Mouse (Mus musculus): ENCODE data around the gene Tsen2. TPM values are rescaled to one million over a fixed set of nuclear protein-coding genes. Genes with fewer than 3 reads are reported as not detected.

Tsen2 gene
- polyA plus RNA-seq (2015; fragmentation: Nextera tagmentation; extraction: Ambion mirVana) = 31.3 and 32.9 TPM in 2 replicates

DNA sequence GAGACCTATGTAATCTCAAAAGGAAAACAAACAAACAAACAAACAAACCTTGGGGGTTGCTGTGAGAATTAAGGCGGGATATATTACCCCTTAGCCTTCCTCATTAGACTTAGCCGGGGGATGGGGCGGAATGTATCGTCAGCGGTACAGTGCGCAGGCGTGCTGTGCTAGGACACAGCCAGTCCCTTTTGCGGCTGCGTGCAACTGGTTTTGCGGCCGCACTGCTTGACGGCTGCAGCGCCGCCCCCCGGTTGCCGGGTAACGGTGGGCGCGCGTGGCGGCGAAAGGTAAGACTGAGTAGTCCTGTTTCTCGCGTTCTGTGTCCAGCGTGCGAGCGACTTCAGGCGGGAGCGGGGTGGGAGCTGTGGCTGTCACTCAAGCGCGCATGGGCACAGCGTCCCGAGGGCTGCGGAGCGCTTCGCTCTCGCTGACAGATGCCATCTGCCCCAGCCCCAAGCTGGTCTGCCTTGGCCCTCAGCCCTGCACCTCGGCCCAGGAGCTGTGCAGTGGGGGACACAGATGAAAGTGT is at the start of gene Tsen2:
Gene Tsen2 (plus strand): TSS at position 223 of the 529 bp plus-strand sequence.
- H3K36me3 ChIP-seq = peaks cover 20% of the 10 kb centered on the region
- peak; percentile 95 for ATAC-seq (replicated peaks; ENCODE audit: low FRiP score)
- H3K4me3 ChIP-seq (replicated peaks) = peak within 1 kb of the TSS; percentile 61
- WGBS = under 1% methylated on average over 38 of the region's 38 CpGs
- peak within 1 kb of the TSS; percentile 76 for H3K4me2 ChIP-seq
- H3K27ac ChIP-seq = peak within 1 kb of the TSS; percentile 76
- H3K27me3 ChIP-seq = no peaks in the 10 kb centered on the region
- peaks cover 20% of the 10 kb centered on the region for H3K4me1 ChIP-seq
- peak within 1 kb of the TSS; percentile 71 for H3K9ac ChIP-seq
- no peaks in the 10 kb centered on the region for H3K9me3 ChIP-seq (replicated peaks)

DNA sequence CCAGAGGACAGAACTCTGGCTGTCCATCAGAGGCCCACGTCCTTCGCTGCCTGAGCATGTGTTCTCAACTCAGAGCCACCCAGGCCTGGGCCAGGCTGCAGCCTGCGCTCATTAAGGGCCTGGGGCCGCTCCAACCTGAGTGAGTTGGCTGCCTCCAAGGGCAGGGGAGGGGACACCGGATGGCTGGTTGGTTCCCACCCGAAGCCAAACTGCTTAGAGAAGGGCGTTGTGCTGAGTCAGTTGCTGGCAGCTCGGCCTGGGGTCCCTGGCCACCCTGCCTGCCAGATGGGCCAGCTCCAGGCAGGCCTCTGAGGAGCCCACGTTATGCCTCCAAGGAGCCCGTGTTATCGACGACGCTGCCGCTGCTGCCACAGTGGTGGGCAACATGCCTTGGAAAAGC is 44.9 kb upstream of the Tsen2 start:
- H3K9me3 ChIP-seq (replicated peaks) = no peaks in the 10 kb centered on the region
- no peaks in the 10 kb centered on the region for H3K27me3 ChIP-seq
- no peak overlapping the region for H3K9ac ChIP-seq
- peaks cover 20% of the 10 kb centered on the region for H3K4me1 ChIP-seq
- no peak overlapping the region for H3K4me2 ChIP-seq
- no peak for ATAC-seq (replicated peaks; ENCODE audit: low FRiP score)
- H3K36me3 ChIP-seq = no peaks in the 10 kb centered on the region
- WGBS = 75% methylated on average over 14 of the region's 14 CpGs
- H3K27ac ChIP-seq = no peak overlapping the region
- no peak overlapping the region for H3K4me3 ChIP-seq (replicated peaks)

DNA sequence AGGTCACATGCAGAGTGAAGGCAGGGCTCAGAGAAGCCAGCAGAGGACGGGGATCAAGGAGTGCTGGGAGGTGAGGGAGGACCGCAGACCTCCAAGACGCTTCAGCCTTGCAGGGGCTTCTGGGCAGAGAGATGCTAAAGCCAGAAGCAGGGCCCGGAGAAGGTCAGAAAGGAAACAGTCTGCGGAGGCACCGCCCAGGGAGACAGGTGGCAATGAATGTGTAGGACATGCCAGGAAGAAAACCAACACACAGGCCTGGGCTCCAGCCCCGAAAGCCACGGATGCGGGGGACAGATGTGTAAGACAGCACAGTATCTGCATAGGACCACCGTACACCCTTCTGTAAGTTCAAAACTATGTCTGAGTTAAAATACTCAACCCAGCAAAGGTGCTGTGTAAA is 44.2 kb upstream of the Tsen2 start:
- H3K4me2 ChIP-seq = no peak overlapping the region
- no peak overlapping the region for H3K9ac ChIP-seq
- no peaks in the 10 kb centered on the region for H3K36me3 ChIP-seq
- WGBS = 81% methylated on average over 10 of the region's 10 CpGs
- H3K27me3 ChIP-seq = no peaks in the 10 kb centered on the region
- H3K27ac ChIP-seq = no peak overlapping the region
- H3K4me1 ChIP-seq = peaks cover 21% of the 10 kb centered on the region
- H3K4me3 ChIP-seq (replicated peaks) = no peak overlapping the region
- no peaks in the 10 kb centered on the region for H3K9me3 ChIP-seq (replicated peaks)
- ATAC-seq (replicated peaks; ENCODE audit: low FRiP score) = no peak

DNA sequence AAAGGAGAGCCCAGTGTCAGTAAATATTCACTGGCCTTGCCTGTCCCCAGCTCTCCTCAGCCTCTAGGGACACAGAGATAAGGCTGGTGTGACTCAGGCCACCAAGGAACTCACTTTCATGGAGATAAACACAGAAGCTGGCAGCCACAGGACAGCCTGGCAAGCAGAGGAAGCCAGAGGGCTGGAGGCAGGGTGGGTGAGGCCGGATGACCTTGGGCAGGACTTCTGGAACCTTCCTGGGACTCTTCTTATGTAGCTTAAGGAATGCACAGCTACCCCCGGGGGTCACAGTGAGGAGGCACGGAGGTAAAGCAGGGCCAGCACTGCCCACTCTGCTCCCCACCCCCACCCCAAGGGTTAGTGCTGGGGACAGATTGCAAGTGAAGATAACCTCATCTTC is 43.3 kb upstream of the Tsen2 start:
- 54% methylated on average over 3 of the region's 3 CpGs for WGBS
- Histone ChIP-seq H3K4me2 (no peak overlapping the region), H3K27me3 (no peaks in the 10 kb centered on the region), H3K4me3 (replicated peaks) (no peak overlapping the region), H3K36me3 (no peaks in the 10 kb centered on the region), H3K9me3 (replicated peaks) (no peaks in the 10 kb centered on the region), H3K4me1 (peaks cover 21% of the 10 kb centered on the region), H3K27ac (no peak overlapping the region), H3K9ac (no peak overlapping the region)
- ATAC-seq (replicated peaks; ENCODE audit: low FRiP score) = no peak

DNA sequence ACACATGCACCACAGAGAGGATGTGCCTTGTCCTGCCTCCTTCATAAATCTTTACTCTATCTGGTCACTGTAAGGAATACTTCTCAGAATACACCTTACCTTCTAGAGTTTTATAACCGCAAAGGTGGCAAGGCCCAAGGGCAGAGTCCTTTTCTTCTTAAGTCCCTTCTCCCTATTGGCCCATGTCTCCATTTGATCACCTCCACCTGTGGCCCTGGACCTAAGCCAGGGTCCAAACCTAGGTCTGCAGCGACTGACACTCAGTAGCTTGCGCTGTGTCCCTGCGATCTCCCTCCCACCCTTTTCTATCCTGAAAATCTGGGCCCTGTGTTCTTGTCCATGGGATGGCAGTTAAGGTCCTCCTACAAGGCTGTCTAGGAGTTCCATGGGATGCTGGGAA is 41.4 kb upstream of the Tsen2 start:
- WGBS = 86% methylated on average over 4 of the region's 4 CpGs
- H3K4me3 ChIP-seq (replicated peaks) = no peak overlapping the region
- no peak for ATAC-seq (replicated peaks; ENCODE audit: low FRiP score)
- no peaks in the 10 kb centered on the region for H3K36me3 ChIP-seq
- H3K9ac ChIP-seq = no peak overlapping the region
- peaks cover 21% of the 10 kb centered on the region for H3K4me1 ChIP-seq
- H3K4me2 ChIP-seq = no peak overlapping the region
- H3K9me3 ChIP-seq (replicated peaks) = no peaks in the 10 kb centered on the region
- H3K27me3 ChIP-seq = no peaks in the 10 kb centered on the region
- peak overlapping the region; percentile 68; the same call in 1 of the 2 replicates for H3K27ac ChIP-seq

GRCm38 (mm10) chr6:115503549-115504159 is 40.8 kb upstream of the Tsen2 start:
- peaks cover 4% of the 10 kb centered on the region; the same call in 1 of the 2 replicates for H3K9me3 ChIP-seq (replicated peaks)
- H3K9ac ChIP-seq = no peak overlapping the region
- 68% methylated on average over 10 of the region's 10 CpGs for WGBS
- ATAC-seq (replicated peaks; ENCODE audit: low FRiP score) = peak; percentile 46
- H3K4me1 ChIP-seq = peaks cover 21% of the 10 kb centered on the region
- no peaks in the 10 kb centered on the region for H3K36me3 ChIP-seq
- H3K4me3 ChIP-seq (replicated peaks) = no peak overlapping the region
- no peak overlapping the region for H3K4me2 ChIP-seq
- peak overlapping the region; percentile 68 for H3K27ac ChIP-seq
- H3K27me3 ChIP-seq = no peaks in the 10 kb centered on the region

DNA sequence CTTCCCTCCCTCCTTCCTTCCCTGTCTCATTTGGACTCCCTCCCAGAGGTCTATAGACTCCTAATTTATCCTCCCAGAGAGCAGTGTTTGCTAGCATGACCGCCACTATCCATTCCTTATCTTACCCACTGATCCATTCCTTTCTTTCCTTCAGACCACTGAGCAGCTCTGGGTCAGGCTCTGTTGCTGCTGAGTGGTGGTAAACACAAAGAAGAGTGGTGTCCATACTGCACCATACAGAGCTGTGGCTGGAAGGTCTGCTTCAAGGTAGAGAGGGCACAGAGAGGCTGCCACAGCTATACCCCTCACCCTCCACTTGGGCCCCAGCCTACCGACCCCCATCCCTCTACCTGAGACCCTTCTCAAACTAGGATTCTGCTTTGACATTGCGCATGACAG is 40.3 kb upstream of the Tsen2 start:
- H3K4me2 ChIP-seq = no peak overlapping the region
- peak; percentile 69 for ATAC-seq (replicated peaks; ENCODE audit: low FRiP score)
- WGBS = 64% methylated on average over 3 of the region's 3 CpGs
- H3K36me3 ChIP-seq = no peaks in the 10 kb centered on the region
- peak overlapping the region; percentile 68; the same call in 1 of the 2 replicates for H3K27ac ChIP-seq
- H3K4me1 ChIP-seq = peaks cover 21% of the 10 kb centered on the region
- no peak overlapping the region for H3K4me3 ChIP-seq (replicated peaks)
- no peak overlapping the region for H3K9ac ChIP-seq
- peaks cover 4% of the 10 kb centered on the region; the same call in 1 of the 2 replicates for H3K9me3 ChIP-seq (replicated peaks)
- H3K27me3 ChIP-seq = no peaks in the 10 kb centered on the region

DNA sequence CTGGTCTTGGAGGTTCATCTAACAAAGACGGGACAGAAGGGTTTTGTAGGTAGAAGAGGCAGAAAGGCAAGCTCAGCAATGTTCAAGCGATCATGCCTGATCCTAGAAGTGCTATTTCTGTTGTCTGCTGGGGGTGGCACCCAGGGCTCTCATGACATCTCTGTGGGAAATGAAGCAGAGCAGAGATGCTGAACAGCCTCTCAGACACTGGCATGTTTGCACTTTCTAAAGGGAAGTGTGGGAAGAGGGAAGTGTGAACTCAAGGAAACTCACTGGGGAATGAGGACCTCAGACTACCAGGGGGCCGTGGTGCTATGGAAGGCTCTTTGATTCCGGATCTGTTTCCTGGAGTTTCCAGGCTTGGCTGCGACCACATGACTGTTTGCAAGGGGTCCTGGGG is 39.5 kb upstream of the Tsen2 start:
- no peak overlapping the region for H3K4me2 ChIP-seq
- H3K27me3 ChIP-seq = no peaks in the 10 kb centered on the region
- peaks cover 4% of the 10 kb centered on the region; the same call in 1 of the 2 replicates for H3K9me3 ChIP-seq (replicated peaks)
- H3K4me3 ChIP-seq (replicated peaks) = no peak overlapping the region
- H3K9ac ChIP-seq = no peak overlapping the region
- no peak for ATAC-seq (replicated peaks; ENCODE audit: low FRiP score)
- peaks cover 17% of the 10 kb centered on the region for H3K4me1 ChIP-seq
- 89% methylated on average over 5 of the region's 5 CpGs for WGBS
- no peaks in the 10 kb centered on the region for H3K36me3 ChIP-seq
- 0 out of 2 replicates have a peak overlapping the region, but pooled peaks have one; percentile 68 for H3K27ac ChIP-seq

DNA sequence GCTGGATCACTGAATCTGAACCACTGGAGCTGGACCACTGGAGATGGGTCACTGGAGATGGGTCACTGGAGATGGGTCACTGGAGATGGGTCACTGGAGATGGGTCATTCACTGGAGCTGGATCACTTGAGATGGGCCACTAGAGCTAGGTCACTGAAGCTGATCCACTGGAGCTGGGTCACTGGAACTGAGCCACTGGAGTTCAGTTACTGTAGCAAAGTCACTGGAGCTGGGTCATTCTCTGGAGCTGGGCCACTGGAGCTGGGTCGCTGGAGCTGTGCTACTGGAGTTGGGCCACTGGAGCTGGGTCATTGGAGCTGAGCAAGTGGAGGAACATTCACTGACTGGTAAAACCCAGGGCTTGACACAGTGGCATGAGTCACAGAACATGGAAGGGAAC is 38.0 kb upstream of the Tsen2 start:
- Histone ChIP-seq H3K27me3 (no peaks in the 10 kb centered on the region), H3K9ac (no peak overlapping the region), H3K27ac (no peak overlapping the region), H3K4me2 (no peak overlapping the region), H3K9me3 (replicated peaks) (peaks cover 4% of the 10 kb centered on the region; the same call in 1 of the 2 replicates), H3K4me1 (peaks cover 12% of the 10 kb centered on the region), H3K36me3 (no peaks in the 10 kb centered on the region), H3K4me3 (replicated peaks) (no peak overlapping the region)
- no peak for ATAC-seq (replicated peaks; ENCODE audit: low FRiP score)
- 83% methylated on average over 1 of the region's 1 CpGs for WGBS

GRCm38 (mm10) chr6:115511447-115511846 is 33.0 kb upstream of the Tsen2 start:
- Histone ChIP-seq H3K9me3 (replicated peaks) (peaks cover 4% of the 10 kb centered on the region; the same call in 1 of the 2 replicates), H3K9ac (no peak overlapping the region), H3K27ac (no peak overlapping the region), H3K4me2 (no peak overlapping the region), H3K36me3 (no peaks in the 10 kb centered on the region), H3K4me3 (replicated peaks) (no peak overlapping the region), H3K4me1 (no peaks in the 10 kb centered on the region), H3K27me3 (no peaks in the 10 kb centered on the region)
- 88% methylated on average over 3 of the region's 3 CpGs for WGBS
- no peak for ATAC-seq (replicated peaks; ENCODE audit: low FRiP score)

- Histone ChIP-seq H3K27ac (no peak overlapping the region), H3K27me3 (no peaks in the 10 kb centered on the region), H3K4me2 (no peak overlapping the region), H3K4me3 (replicated peaks) (no peak overlapping the region), H3K9ac (no peak overlapping the region), H3K9me3 (replicated peaks) (peaks cover 3% of the 10 kb centered on the region; the same call in 1 of the 2 replicates), H3K4me1 (no peaks in the 10 kb centered on the region), H3K36me3 (no peaks in the 10 kb centered on the region)
- 92% methylated on average over 4 of the region's 4 CpGs for WGBS
- no peak for ATAC-seq (replicated peaks; ENCODE audit: low FRiP score)
Observed at GRCm38 (mm10) chr6:115513207-115513606, 31.3 kb upstream of the Tsen2 start.

GRCm38 (mm10) chr6:115517904-115518303 is 26.6 kb upstream of the Tsen2 start:
- WGBS = 80% methylated on average over 4 of the region's 4 CpGs
- peaks cover 14% of the 10 kb centered on the region for H3K4me1 ChIP-seq
- no peak for ATAC-seq (replicated peaks; ENCODE audit: low FRiP score)

More at GRCm38 (mm10) chr6:115517904-115518303, 26.6 kb upstream of the Tsen2 start:
- no peak overlapping the region for H3K27ac ChIP-seq
- H3K9ac ChIP-seq = no peak overlapping the region
- H3K9me3 ChIP-seq (replicated peaks) = no peaks in the 10 kb centered on the region
- no peak overlapping the region for H3K4me2 ChIP-seq
- no peaks in the 10 kb centered on the region for H3K36me3 ChIP-seq
- H3K27me3 ChIP-seq = no peaks in the 10 kb centered on the region
- H3K4me3 ChIP-seq (replicated peaks) = no peak overlapping the region
